Mouse (Mus musculus): ENCODE data around the gene BC016579. TPM values are rescaled to one million over a fixed set of nuclear protein-coding genes. Genes with fewer than 3 reads are reported as not detected.

Gene BC016579
- polyA plus RNA-seq, 1 experiment from 2014 or later: 4.2 TPM

DNA sequence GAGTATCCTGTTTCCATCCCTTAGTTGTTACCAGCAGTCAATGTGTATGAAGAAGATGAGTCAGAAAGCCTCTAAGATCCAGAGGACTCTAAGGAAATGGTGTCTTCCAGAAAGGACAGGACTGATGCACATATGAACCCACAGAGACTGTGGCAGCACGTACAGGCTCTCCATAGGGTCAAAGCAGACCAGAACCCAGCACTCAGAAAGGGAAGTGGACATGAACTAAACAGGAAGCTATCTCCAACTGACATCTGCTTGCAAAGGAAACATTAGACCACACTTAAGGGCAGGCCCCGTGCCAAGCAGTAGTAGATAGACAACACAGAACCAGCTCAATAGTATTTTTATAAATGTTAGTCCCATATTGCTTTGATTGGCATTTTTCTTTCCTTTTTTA lies 12.3 kb upstream of the BC016579 start:
- H3K9me3 ChIP-seq: no peaks in the 10 kb centered on the region
- no peaks in the 10 kb centered on the region for H3K4me1 ChIP-seq (replicated peaks)
- H3K4me2 ChIP-seq (replicated peaks): no peak overlapping the region
- no peak overlapping the region for H3K4me3 ChIP-seq (replicated peaks)
- H3K27ac ChIP-seq: no peak overlapping the region
- no peaks in the 10 kb centered on the region for H3K27me3 ChIP-seq (replicated peaks)
- no peak for ATAC-seq
- 66% methylated on average over 2 of the region's 2 CpGs for WGBS
- H3K9ac ChIP-seq: no peak overlapping the region
- H3K36me3 ChIP-seq: no peaks in the 10 kb centered on the region

DNA sequence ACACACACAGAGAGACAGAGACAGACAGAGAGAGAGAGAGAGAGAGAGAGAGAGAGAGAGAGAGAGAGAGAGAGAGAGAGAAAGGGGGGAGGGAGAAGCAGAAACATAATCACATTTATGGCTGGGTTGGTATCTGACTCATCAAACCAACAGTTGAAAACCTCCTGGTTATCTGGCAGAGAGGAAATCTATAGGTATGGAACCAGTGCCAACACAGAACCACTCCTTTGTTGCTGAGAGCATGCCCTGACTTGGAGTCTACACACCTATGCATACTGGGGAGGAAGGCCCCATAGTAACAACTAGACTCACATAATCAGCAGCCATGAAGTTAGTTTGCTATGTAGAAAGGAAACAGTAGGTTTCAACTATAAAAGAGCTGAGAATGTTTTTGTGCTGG lies 8.5 kb upstream of the BC016579 start:
- no peak overlapping the region for H3K9ac ChIP-seq
- no peak overlapping the region for H3K27ac ChIP-seq
- H3K4me3 ChIP-seq (replicated peaks): no peak overlapping the region
- no peak overlapping the region for H3K4me2 ChIP-seq (replicated peaks)
- no peaks in the 10 kb centered on the region for H3K36me3 ChIP-seq
- no peaks in the 10 kb centered on the region for H3K27me3 ChIP-seq (replicated peaks)
- no peaks in the 10 kb centered on the region for H3K9me3 ChIP-seq
- H3K4me1 ChIP-seq (replicated peaks): no peaks in the 10 kb centered on the region
- no peak for ATAC-seq

DNA sequence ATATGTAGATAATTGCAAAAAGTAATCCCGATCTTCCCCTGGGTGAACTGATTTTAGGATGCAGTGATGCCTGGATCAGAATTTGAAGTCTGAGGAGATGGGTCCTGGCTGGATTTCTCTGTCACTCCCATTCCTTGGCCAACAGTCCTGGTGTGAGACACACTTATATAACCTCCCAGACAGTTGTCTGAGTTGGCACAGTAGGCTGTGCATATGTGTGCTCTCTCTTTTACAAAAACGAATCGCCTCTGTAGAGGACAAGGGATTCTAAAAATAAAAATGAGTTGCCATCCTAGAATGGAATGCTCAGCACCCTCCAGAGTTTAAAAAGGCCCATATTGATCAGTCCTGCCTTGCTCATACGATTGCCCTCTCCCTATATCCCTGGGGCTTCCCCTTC lies 5.7 kb upstream of the BC016579 start:
- no peak for ATAC-seq
- WGBS: 90% methylated on average over 4 of the region's 4 CpGs
- no peak overlapping the region for H3K4me3 ChIP-seq (replicated peaks)

DNA sequence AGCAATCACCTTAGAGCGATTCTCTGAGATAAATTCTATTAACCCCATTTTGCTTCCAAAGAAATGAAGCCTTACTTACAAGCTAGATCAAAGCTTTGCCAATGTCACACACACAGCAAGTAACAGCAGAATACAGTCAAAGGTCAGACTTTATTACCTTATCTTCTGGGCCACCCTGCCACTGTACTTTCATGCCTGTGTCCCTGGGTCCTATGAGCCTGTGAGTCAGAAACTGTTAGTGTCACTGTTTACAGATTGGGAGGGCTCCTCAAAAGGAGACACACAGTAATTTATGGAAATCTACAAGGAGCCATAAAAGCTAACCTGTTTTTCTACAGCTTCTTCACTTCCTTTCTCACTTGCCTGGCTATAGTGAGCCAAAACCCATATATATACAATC lies 4.4 kb upstream of the BC016579 start:
- peak; percentile 72 for ATAC-seq
- Histone ChIP-seq H3K27me3 (replicated peaks) (no peaks in the 10 kb centered on the region), H3K9ac (no peak overlapping the region), H3K4me1 (replicated peaks) (0 out of 2 replicates have a peak, but pooled peaks cover under 1% of the 10 kb centered on the region), H3K9me3 (no peaks in the 10 kb centered on the region), H3K4me2 (replicated peaks) (no peak overlapping the region), H3K36me3 (no peaks in the 10 kb centered on the region), H3K4me3 (replicated peaks) (no peak overlapping the region), H3K27ac (peak overlapping the region; percentile 7; the same call in 1 of the 2 replicates)
- 56% methylated on average over 1 of the region's 1 CpGs for WGBS

More for the DNA sequence above, 5.7 kb upstream of the BC016579 start:
- Histone ChIP-seq H3K36me3 (no peaks in the 10 kb centered on the region), H3K9ac (no peak overlapping the region), H3K27me3 (replicated peaks) (no peaks in the 10 kb centered on the region), H3K4me1 (replicated peaks) (no peaks in the 10 kb centered on the region), H3K4me2 (replicated peaks) (no peak overlapping the region), H3K9me3 (no peaks in the 10 kb centered on the region), H3K27ac (no peak overlapping the region)

DNA sequence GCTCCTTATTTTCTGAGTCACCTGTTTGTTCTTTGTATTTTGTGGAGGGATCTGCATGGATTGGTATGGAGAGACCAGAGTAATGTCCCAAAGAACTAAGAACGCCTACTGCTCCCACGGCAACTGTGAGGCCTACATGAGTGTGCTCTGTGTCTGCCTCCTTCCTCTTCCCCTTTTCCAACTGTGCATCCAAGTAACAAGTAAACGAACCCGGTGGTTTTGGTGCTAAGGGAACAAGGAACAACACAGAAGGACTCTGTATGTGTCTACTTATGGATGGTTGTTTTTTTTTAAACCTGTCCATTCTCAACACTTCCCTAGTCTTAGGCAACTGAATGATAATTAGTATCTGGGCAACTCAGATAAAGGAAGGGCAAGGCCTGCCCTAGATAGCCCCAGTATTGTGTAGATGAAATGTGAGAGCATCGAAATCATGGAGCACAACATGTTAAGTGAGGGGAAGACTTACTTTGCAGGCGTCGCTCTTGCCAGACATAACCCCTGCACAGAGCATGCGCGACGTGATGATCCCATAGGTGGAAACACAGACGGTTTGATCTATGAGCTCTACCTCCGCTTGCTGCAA lies 3.8 kb upstream of the BC016579 start:
- Histone ChIP-seq H3K27ac (peak overlapping the region; percentile 7; the same call in 1 of the 2 replicates), H3K4me2 (replicated peaks) (no peak overlapping the region), H3K9me3 (no peaks in the 10 kb centered on the region), H3K27me3 (replicated peaks) (no peaks in the 10 kb centered on the region), H3K9ac (no peak overlapping the region), H3K4me1 (replicated peaks) (0 out of 2 replicates have a peak, but pooled peaks cover 2% of the 10 kb centered on the region), H3K4me3 (replicated peaks) (no peak overlapping the region), H3K36me3 (no peaks in the 10 kb centered on the region)
- no peak for ATAC-seq
- 82% methylated on average over 12 of the region's 12 CpGs for WGBS

DNA sequence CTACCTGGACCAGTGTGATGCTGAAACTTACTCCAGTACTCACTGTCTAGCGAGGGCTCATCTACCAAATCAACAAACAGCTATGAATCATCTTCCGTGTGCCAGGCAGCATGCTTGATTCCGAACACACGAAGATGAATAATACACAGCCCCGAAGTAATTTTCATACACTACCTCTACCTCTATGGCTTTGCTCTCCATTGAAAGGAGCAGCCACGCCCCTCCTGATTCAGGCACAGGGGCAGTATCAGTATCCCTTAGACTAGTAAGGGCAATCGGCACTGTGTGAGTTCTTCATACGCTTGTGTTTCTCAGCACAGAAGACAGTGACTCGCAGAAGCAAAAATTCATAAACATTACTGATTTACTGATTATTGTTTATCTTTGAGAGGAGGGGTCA lies 597 bp upstream of the BC016579 start:
- H3K27ac ChIP-seq: peak overlapping the region; percentile 86; the same call in 1 of the 2 replicates
- WGBS: 61% methylated on average over 9 of the region's 9 CpGs

DNA sequence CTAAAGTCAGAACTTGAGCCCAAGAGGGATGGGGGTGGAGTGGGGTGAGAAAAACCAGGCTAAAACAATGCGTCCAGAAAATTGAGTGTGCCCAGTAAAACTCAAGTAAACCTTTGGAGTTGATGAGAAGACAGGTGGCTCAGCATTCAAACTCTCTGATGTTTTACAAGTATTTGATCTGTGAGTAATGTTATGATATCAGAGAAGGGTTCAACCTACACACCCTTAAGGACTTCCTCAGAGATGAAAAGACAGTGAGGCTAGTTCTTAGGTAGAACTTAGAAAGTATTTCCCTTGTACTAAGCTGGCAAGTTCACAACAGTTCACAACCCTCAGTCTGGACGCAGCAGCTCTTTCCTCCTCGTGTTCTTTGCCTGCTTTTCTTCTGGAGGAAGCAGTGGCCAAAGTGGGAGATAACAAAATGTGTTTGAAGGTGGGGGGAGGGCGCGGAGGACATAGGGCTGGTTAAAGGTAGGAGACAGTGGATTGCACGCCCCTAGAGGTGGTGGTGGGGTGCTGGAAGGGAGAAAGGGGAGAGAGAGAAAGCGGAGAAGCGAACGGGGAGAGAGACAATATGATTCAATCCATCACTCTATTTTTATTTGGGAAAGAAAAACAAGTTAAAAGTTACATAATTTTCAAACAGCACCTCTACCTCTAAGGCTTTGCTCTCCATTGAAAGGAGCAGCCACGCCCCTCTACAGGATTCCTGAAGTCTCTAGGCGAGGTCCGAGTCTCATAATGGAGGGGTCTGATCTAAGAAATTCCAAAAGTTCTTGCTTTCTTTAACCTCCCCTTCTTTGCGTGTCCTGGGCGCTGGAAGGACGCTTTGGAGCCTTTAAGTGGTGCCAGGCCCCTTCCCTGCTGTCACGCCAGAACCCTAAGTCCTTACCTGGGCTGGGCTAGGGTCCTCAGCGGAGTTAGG lies 597 bp downstream of the BC016579 start:
- H3K4me3 ChIP-seq (replicated peaks): peak overlapping the region; percentile 46
- H3K27ac ChIP-seq: peak overlapping the region; percentile 86
- H3K4me2 ChIP-seq (replicated peaks): peak overlapping the region; percentile 73
- H3K4me1 ChIP-seq (replicated peaks): 0 out of 2 replicates have a peak, but pooled peaks cover 2% of the 10 kb centered on the region
- peak; percentile 60 for ATAC-seq
- no peaks in the 10 kb centered on the region for H3K9me3 ChIP-seq
- H3K36me3 ChIP-seq: no peaks in the 10 kb centered on the region
- 10% methylated on average over 17 of the region's 17 CpGs for WGBS
- H3K27me3 ChIP-seq (replicated peaks): no peaks in the 10 kb centered on the region
- peak overlapping the region; percentile 56 for H3K9ac ChIP-seq

More for the DNA sequence above, 597 bp upstream of the BC016579 start:
- 0 out of 2 replicates have a peak, but pooled peaks cover 2% of the 10 kb centered on the region for H3K4me1 ChIP-seq (replicated peaks)
- no peaks in the 10 kb centered on the region for H3K27me3 ChIP-seq (replicated peaks)
- H3K9ac ChIP-seq: no peak overlapping the region
- 0 out of 2 replicates have a peak, but pooled peaks have one; percentile 5 for ATAC-seq
- no peaks in the 10 kb centered on the region for H3K36me3 ChIP-seq
- peak overlapping the region; percentile 46; the same call in 1 of the 2 replicates for H3K4me3 ChIP-seq (replicated peaks)
- H3K4me2 ChIP-seq (replicated peaks): peak overlapping the region; percentile 73
- no peaks in the 10 kb centered on the region for H3K9me3 ChIP-seq

DNA sequence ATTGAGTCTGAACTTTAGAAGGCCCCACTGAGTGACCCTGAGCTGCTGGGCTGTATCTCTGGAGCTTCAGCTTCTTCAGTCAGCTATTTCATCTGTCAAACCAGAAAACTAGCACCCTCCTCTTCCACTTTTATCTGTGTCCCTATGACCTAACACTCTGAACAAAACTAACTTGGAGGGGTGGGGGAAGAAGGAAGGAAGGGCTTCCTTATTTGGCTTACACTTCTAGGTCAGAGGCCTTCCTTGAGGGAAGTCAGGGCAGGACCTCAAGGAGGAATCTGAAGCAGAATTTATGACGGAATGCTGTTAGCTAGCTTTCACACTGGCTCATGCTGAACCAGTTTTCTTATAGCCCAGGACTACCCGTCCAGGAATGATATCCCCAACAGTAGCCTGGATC lies 2.4 kb downstream of the BC016579 start:
- Histone ChIP-seq H3K36me3 (no peaks in the 10 kb centered on the region), H3K4me3 (replicated peaks) (no peak overlapping the region), H3K4me2 (replicated peaks) (no peak overlapping the region), H3K9ac (no peak overlapping the region), H3K9me3 (no peaks in the 10 kb centered on the region), H3K4me1 (replicated peaks) (0 out of 2 replicates have a peak, but pooled peaks cover 2% of the 10 kb centered on the region), H3K27ac (no peak overlapping the region), H3K27me3 (replicated peaks) (no peaks in the 10 kb centered on the region)
- 54% methylated on average over 2 of the region's 2 CpGs for WGBS
- no peak for ATAC-seq

DNA sequence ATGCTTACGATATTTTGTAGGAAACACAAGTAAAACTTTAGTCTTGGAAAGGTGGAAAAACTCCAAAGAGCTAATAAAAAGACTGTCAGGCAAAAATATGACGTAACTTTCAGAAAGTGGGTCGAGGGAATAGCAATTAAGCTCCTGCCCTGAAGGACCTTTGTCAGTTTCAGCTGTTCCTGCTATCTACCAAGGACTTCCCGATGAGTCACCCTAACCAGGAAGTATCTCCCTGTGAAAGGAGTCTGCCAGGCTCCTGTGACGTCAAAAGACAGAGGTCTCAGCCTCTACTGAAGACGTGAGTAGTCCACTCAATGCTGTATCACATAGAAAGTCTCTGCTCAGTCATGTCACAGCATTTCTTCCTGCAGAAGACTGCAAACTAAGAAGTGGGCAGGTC lies 9.5 kb downstream of the BC016579 start:
- 45% methylated on average over 6 of the region's 6 CpGs for WGBS
- H3K4me2 ChIP-seq (replicated peaks): no peak overlapping the region
- ATAC-seq: peak; percentile 92

DNA sequence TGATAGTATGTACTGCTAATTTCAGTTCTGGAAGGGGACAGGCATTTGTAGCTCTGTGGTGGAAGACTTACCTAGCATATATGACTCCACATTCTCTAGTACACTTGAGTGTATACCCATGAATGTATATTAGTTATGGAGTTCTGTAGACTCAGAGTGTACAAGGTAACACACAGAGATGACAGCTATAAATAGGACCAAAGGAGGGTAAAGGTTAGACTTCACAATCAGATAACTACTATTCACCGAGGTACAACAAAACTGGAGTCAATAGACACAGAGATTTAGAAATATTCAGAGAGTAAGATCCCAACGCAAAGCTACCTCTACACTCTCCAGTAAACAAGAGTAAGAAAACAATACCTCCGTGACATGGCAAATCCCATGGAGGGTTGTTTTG lies 9.9 kb downstream of the BC016579 start:
- peak; percentile 28; the same call in 1 of the 2 replicates for ATAC-seq
- no peaks in the 10 kb centered on the region for H3K27me3 ChIP-seq (replicated peaks)
- H3K9ac ChIP-seq: no peak overlapping the region
- no peak overlapping the region for H3K27ac ChIP-seq
- WGBS: 79% methylated on average over 3 of the region's 3 CpGs
- no peaks in the 10 kb centered on the region for H3K9me3 ChIP-seq
- H3K36me3 ChIP-seq: no peaks in the 10 kb centered on the region
- no peak overlapping the region for H3K4me2 ChIP-seq (replicated peaks)
- no peak overlapping the region for H3K4me3 ChIP-seq (replicated peaks)
- H3K4me1 ChIP-seq (replicated peaks): no peaks in the 10 kb centered on the region

More for the DNA sequence above, 9.5 kb downstream of the BC016579 start:
- no peaks in the 10 kb centered on the region for H3K36me3 ChIP-seq
- no peak overlapping the region for H3K27ac ChIP-seq
- H3K9ac ChIP-seq: no peak overlapping the region
- H3K27me3 ChIP-seq (replicated peaks): no peaks in the 10 kb centered on the region
- no peaks in the 10 kb centered on the region for H3K4me1 ChIP-seq (replicated peaks)
- H3K9me3 ChIP-seq: no peaks in the 10 kb centered on the region
- no peak overlapping the region for H3K4me3 ChIP-seq (replicated peaks)

DNA sequence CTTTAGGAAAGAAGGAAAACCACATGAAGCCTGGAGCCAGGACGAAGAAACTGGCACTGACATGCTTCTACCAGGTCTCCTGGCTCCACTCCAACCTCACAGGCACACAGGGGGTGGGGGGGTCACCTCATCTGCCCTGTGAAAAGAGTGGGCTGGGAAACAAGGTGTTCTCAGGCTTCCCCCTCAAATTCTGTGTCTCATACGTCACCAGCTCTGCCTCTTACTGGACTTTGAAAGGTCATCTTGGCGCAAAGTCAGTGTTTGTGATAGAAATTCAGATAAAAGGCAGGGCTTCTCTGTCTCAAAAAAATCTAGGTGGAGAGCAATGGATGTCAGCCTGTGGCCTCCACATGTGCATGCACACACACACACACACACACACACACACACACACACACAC lies 12.6 kb downstream of the BC016579 start:
- 57% methylated on average over 3 of the region's 3 CpGs for WGBS
- no peak overlapping the region for H3K27ac ChIP-seq
- H3K9me3 ChIP-seq: no peaks in the 10 kb centered on the region
- no peak overlapping the region for H3K4me3 ChIP-seq (replicated peaks)
- no peak overlapping the region for H3K9ac ChIP-seq
- ATAC-seq: no peak
- no peaks in the 10 kb centered on the region for H3K36me3 ChIP-seq
- no peaks in the 10 kb centered on the region for H3K4me1 ChIP-seq (replicated peaks)
- no peak overlapping the region for H3K4me2 ChIP-seq (replicated peaks)
- no peaks in the 10 kb centered on the region for H3K27me3 ChIP-seq (replicated peaks)

DNA sequence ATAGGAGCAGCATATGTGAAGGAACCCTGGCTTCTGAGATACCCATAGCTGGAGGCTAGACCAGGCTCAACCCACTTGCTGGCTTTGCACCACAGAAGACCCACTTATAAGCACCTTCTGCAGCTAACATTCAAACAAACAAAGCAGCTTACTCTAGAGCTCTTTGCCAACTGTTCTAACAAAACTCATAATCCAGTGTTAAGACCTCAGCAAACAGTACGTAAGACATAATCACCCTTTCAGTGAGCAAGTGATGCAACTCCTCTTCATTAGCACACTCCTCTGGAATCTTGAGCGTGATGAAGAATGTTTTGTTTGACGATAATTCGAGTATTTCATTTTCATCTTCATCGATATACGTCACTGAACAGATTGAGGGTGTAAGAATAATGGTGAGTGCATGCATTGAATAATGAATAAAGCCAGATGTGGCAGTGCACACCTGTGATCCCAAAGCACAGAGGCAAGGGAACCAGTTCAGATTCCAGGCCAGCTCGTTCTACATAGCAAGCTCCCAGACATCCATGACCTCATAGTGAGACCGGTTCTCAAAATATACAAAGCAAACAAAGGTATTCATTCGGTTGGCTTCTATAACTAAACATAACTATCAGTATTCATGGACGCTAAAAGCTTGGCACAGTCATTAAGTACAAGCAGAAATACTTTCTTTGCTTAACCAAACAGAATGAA lies 13.7 kb downstream of the BC016579 start:
- no peaks in the 10 kb centered on the region for H3K36me3 ChIP-seq
- H3K4me3 ChIP-seq (replicated peaks): no peak overlapping the region
- H3K27me3 ChIP-seq (replicated peaks): no peaks in the 10 kb centered on the region
- ATAC-seq: no peak
- H3K4me1 ChIP-seq (replicated peaks): no peaks in the 10 kb centered on the region
- H3K4me2 ChIP-seq (replicated peaks): no peak overlapping the region
- H3K9me3 ChIP-seq: no peaks in the 10 kb centered on the region
- H3K9ac ChIP-seq: no peak overlapping the region
- no peak overlapping the region for H3K27ac ChIP-seq
- WGBS: 66% methylated on average over 10 of the region's 10 CpGs

Data from intestine, embryonic 15.5 days (tissue).